Mouse (Mus musculus) thymus, adult 2 months (tissue): ENCODE data around the gene Slc43a2.

ENCODE experiments used
- CTCF ChIP-seq: fragments of 200-500 bp; IDR thresholded peaks from 2 replicates; pipeline ENCODE4 v1.5.1; 2012; ENCODE audit warnings: mild to moderate bottlenecking, control low read depth, low read length, moderate library complexity, borderline replicate concordance; ENCODE audit not compliant: control insufficient read depth, poor library complexity, insufficient read depth; ENCODE audit errors: extremely low read depth
- POLR2A ChIP-seq: fragments of 200-500 bp; IDR thresholded peaks from 2 replicates; pipeline ENCODE4 v1.6.1; 2012; ENCODE audit warnings: mild to moderate bottlenecking, low read length, control low read depth, moderate library complexity; ENCODE audit not compliant: control insufficient read depth, poor library complexity, insufficient read depth; ENCODE audit errors: extremely low read depth

GRCm38 (mm10) chr11:75567346-75568114 is 36.0 kb downstream of the Slc43a2 start:
- TF ChIP-seq CTCF (no peak), POLR2A (no peak)
